Mouse (Mus musculus) erythroblast, embryonic 14.5 days (primary cell): Measurements from ENCODE around the gene Pou2f1. TPM values are rescaled to one million over a fixed set of nuclear protein-coding genes. Genes with fewer than 3 reads are reported as not detected.

Experiments used
- H3K27me3 ChIP-seq: 2 replicates; pipeline ENCODE4 v1.6.1; 2012; ENCODE audit warnings: inconsistent platforms; ENCODE audit not compliant: control insufficient read depth
- H3K36me3 ChIP-seq: 2 replicates; pipeline ENCODE4 v1.6.1; 2012; ENCODE audit warnings: mild to moderate bottlenecking, inconsistent platforms; ENCODE audit not compliant: control insufficient read depth
- H3K4me1 ChIP-seq: 2 replicates; pipeline ENCODE4 v1.6.1; 2012; ENCODE audit warnings: inconsistent platforms; ENCODE audit not compliant: control insufficient read depth
- H3K4me3 ChIP-seq: replicated peaks from 2 replicates; pipeline ENCODE3; 2012; ENCODE audit warnings: moderate library complexity, mild to moderate bottlenecking, inconsistent platforms
- H3K9me3 ChIP-seq: 2 replicates; pipeline ENCODE4 v1.6.1; 2012; ENCODE audit warnings: low read length, inconsistent platforms, mixed read lengths; ENCODE audit not compliant: control insufficient read depth
- GATA1 ChIP-seq: IDR thresholded peaks from 2 replicates; pipeline ENCODE4 v1.6.1; 2012; ENCODE audit warnings: low read length, inconsistent platforms, mixed read lengths
- TAL1 ChIP-seq: IDR thresholded peaks from 3 replicates; pipeline ENCODE4 v1.6.1; 2012; ENCODE audit warnings: low read length, inconsistent platforms, mixed read lengths
- polyA plus RNA-seq: library from polyadenylated mRNA; stranded (reverse); fragments of >175 nt; gene quantifications from 2 replicates; pipeline ENCODE4 v1.2.3, GENCODE M21; 2012

The Pou2f1 gene
- polyA plus RNA-seq, 1 experiment = 0.59 TPM

- H3K36me3 ChIP-seq = peaks cover 24% of the 10 kb centered on the region
Observed at GRCm38 (mm10) chr1:165866630-165867280, 135.7 kb downstream of the Pou2f1 start.

GRCm38 (mm10) chr1:165864864-165865795 lies 137.3 kb downstream of the Pou2f1 start:
- Histone ChIP-seq H3K27me3 (no peaks in the 10 kb centered on the region), H3K36me3 (peaks cover 19% of the 10 kb centered on the region), H3K9me3 (no peaks in the 10 kb centered on the region), H3K4me3 (no peak overlapping the region), H3K4me1 (peaks cover 4% of the 10 kb centered on the region; the same call in 1 of the 2 replicates)
- no peak for TF ChIP-seq TAL1
- no peak for TF ChIP-seq GATA1

More at GRCm38 (mm10) chr1:165866630-165867280, 135.7 kb downstream of the Pou2f1 start:
- no peak for TF ChIP-seq GATA1
- TF ChIP-seq TAL1 = no peak
- Histone ChIP-seq H3K4me3 (no peak overlapping the region), H3K9me3 (no peaks in the 10 kb centered on the region), H3K4me1 (peaks cover 4% of the 10 kb centered on the region; the same call in 1 of the 2 replicates), H3K27me3 (no peaks in the 10 kb centered on the region)

GRCm38 (mm10) chr1:165862059-165862458 lies 140.4 kb downstream of the Pou2f1 start:
- Histone ChIP-seq H3K9me3 (no peaks in the 10 kb centered on the region), H3K27me3 (no peaks in the 10 kb centered on the region), H3K36me3 (peaks cover 4% of the 10 kb centered on the region; the same call in 1 of the 2 replicates), H3K4me3 (no peak overlapping the region), H3K4me1 (no peaks in the 10 kb centered on the region; the same call in 1 of the 2 replicates)
- TF ChIP-seq GATA1 (no peak), TAL1 (no peak)

- TF ChIP-seq GATA1 (no peak), TAL1 (no peak)
- no peaks in the 10 kb centered on the region for H3K27me3 ChIP-seq
- no peaks in the 10 kb centered on the region for H3K9me3 ChIP-seq
- no peak overlapping the region for H3K4me3 ChIP-seq
- H3K36me3 ChIP-seq = 0 out of 2 replicates have a peak, but pooled peaks cover 2% of the 10 kb centered on the region
- H3K4me1 ChIP-seq = no peaks in the 10 kb centered on the region; the same call in 1 of the 2 replicates
Observed at GRCm38 (mm10) chr1:165861235-165861609, 141.3 kb downstream of the Pou2f1 start.

- no peaks in the 10 kb centered on the region for H3K9me3 ChIP-seq
- H3K36me3 ChIP-seq = 0 out of 2 replicates have a peak, but pooled peaks cover 2% of the 10 kb centered on the region
- no peak for TF ChIP-seq GATA1
- no peaks in the 10 kb centered on the region; the same call in 1 of the 2 replicates for H3K4me1 ChIP-seq
- H3K27me3 ChIP-seq = no peaks in the 10 kb centered on the region
- H3K4me3 ChIP-seq = no peak overlapping the region
Observed at GRCm38 (mm10) chr1:165860373-165861234, 141.9 kb downstream of the Pou2f1 start.

GRCm38 (mm10) chr1:165858356-165858755 lies 144.1 kb downstream of the Pou2f1 start:
- no peaks in the 10 kb centered on the region for H3K36me3 ChIP-seq
- H3K4me1 ChIP-seq = peaks cover 8% of the 10 kb centered on the region
- H3K9me3 ChIP-seq = no peaks in the 10 kb centered on the region
- no peaks in the 10 kb centered on the region for H3K27me3 ChIP-seq
- no peak overlapping the region for H3K4me3 ChIP-seq
- TF ChIP-seq TAL1 (no peak), GATA1 (no peak)

GRCm38 (mm10) chr1:165857279-165857678 lies 145.2 kb downstream of the Pou2f1 start:
- Histone ChIP-seq H3K4me1 (peaks cover 9% of the 10 kb centered on the region), H3K9me3 (no peaks in the 10 kb centered on the region), H3K4me3 (no peak overlapping the region), H3K36me3 (no peaks in the 10 kb centered on the region), H3K27me3 (no peaks in the 10 kb centered on the region)
- TF ChIP-seq TAL1 (no peak), GATA1 (no peak)

- H3K4me1 ChIP-seq = peaks cover 9% of the 10 kb centered on the region
- no peak for TF ChIP-seq TAL1
- TF ChIP-seq GATA1 = no peak
- no peak overlapping the region for H3K4me3 ChIP-seq
- H3K9me3 ChIP-seq = no peaks in the 10 kb centered on the region
- H3K27me3 ChIP-seq = no peaks in the 10 kb centered on the region
- H3K36me3 ChIP-seq = no peaks in the 10 kb centered on the region
Observed at GRCm38 (mm10) chr1:165855759-165856545, 146.5 kb downstream of the Pou2f1 start.
